ENCODE assay signal across 18 mouse cellular contexts in genomic region chrX:99504313-99504712, GRCm38 (mm10). TPM values are rescaled to one million over a fixed set of nuclear protein-coding genes. Genes with fewer than 3 reads are reported as not detected.
A peak's percentile ranks its signal among the peaks of the same experiment; 100 is the strongest.
DNase-seq lines count a peak whose midpoint lies in the region; ATAC-seq and TF ChIP-seq lines count a peak whose summit lies in the region.
"Had no signal": no experiment of that assay in that cellular context is flagged by ENCODE, and none has a peak within 500 bp of the region (broad histone marks: within the 10 kb centered on the region; RNA-seq: fewer than 3 reads in every experiment).

No protein-coding gene starts in this region.

- H3K9ac ChIP-seq in lung, postnatal 0 days (replicated peaks; ENCODE audit: low read depth): no peak overlapping the region
- H3K9ac ChIP-seq: embryonic facial prominence, embryonic 15.5 days; forebrain, embryonic 13.5 days; hindbrain, embryonic 13.5 days; intestine, embryonic 15.5 days; limb, embryonic 12.5 days; liver, embryonic 14.5 days; neural tube, embryonic 12.5 days had no signal

- intact Hi-C loops in heart, postnatal 14 days (cut with DNase I): no loop called here

- H3K9me3 ChIP-seq in lung, postnatal 0 days (ENCODE audit: low read length): no peaks in the 10 kb centered on the region
- H3K9me3 ChIP-seq: embryonic facial prominence, embryonic 15.5 days; forebrain, embryonic 13.5 days; hindbrain, embryonic 13.5 days; intestine, embryonic 15.5 days; limb, embryonic 12.5 days; neural tube, embryonic 12.5 days had no signal

- H3K27ac ChIP-seq in lung, postnatal 0 days (ENCODE audit: low read length): no peak overlapping the region
- H3K27ac ChIP-seq: embryonic facial prominence, embryonic 15.5 days; forebrain, embryonic 13.5 days; heart, adult 2 months; hindbrain, embryonic 13.5 days; intestine, embryonic 15.5 days; limb, embryonic 12.5 days; liver, embryonic 14.5 days; neural tube, embryonic 12.5 days had no signal

- DNase-seq in heart, adult 11 months: peak; percentile 95
- no peak for DNase-seq in heart, postnatal 14 days
- peak; percentile 38 for DNase-seq in ovary, postnatal 36 days (ENCODE audit: low spot score)
- DNase-seq in ovary, postnatal 10 days (ENCODE audit: low spot score): no peak
- DNase-seq in lung, postnatal 0 days (ENCODE audit: low spot score): peak; percentile 26
- DNase-seq in testis, postnatal 14 days (ENCODE audit: low spot score): peak; percentile 83
- DNase-seq in layer of hippocampus, postnatal 36 days: no peak
- no peak for DNase-seq in spleen, postnatal 14 days (ENCODE audit: low spot score in 2 of 2)
- DNase-seq: cerebellum, adult 9-10 months; spleen, adult 18-20 months had no signal

- no peaks in the 10 kb centered on the region for H3K36me3 ChIP-seq in lung, postnatal 0 days (ENCODE audit: insufficient read depth, low read length)
- H3K36me3 ChIP-seq: embryonic facial prominence, embryonic 15.5 days; hindbrain, embryonic 13.5 days; intestine, embryonic 15.5 days; limb, embryonic 12.5 days; neural tube, embryonic 12.5 days had no signal

- TF ChIP-seq CTCF in lung, postnatal 0 days (IDR thresholded peaks at IDR 0.05): no peak

- peak; percentile 87 for ATAC-seq in lung, postnatal 0 days
- ATAC-seq: forebrain, embryonic 13.5 days; intestine, embryonic 15.5 days had no signal

- no peak overlapping the region for H3K4me2 ChIP-seq in lung, postnatal 0 days (replicated peaks; ENCODE audit: low read depth, low read length)
- H3K4me2 ChIP-seq: embryonic facial prominence, embryonic 15.5 days; forebrain, embryonic 13.5 days; hindbrain, embryonic 13.5 days; intestine, embryonic 15.5 days; limb, embryonic 12.5 days; neural tube, embryonic 12.5 days had no signal

- 71% methylated on average over 4 of the region's 4 CpGs for WGBS in lung, postnatal 0 days

- H3K4me3 ChIP-seq in lung, postnatal 0 days (ENCODE audit: low read depth, low read length): no peak overlapping the region
- H3K4me3 ChIP-seq: embryonic facial prominence, embryonic 15.5 days; forebrain, embryonic 13.5 days; heart, adult 2 months; hindbrain, embryonic 13.5 days; intestine, embryonic 15.5 days; limb, embryonic 12.5 days; neural tube, embryonic 12.5 days had no signal

- no peak for TF ChIP-seq EP300 in lung, postnatal 0 days (IDR thresholded peaks at IDR 0.05)

- H3K27me3 ChIP-seq in lung, postnatal 0 days (replicated peaks; ENCODE audit: insufficient read depth, low read length): no peaks in the 10 kb centered on the region
- H3K27me3 ChIP-seq: neural tube, embryonic 12.5 days had no signal

- no peaks in the 10 kb centered on the region for H3K4me1 ChIP-seq in lung, postnatal 0 days (ENCODE audit: insufficient read depth, low read depth, low read length)
- H3K4me1 ChIP-seq: intestine, embryonic 15.5 days; neural tube, embryonic 12.5 days had no signal

RNA-seq across cellular contexts. Expression of gene Pja1, which starts 33.2 kb away (rescaled TPM):
- 10 to 100 TPM; 26.8 to 29.9 TPM for total RNA-seq in heart, postnatal 14 days (2021)
- polyA plus RNA-seq in lung, postnatal 0 days (2015; fragmentation: Nextera tagmentation; extraction: Ambion mirVana): 71.4 and 79.6 TPM in 2 replicates
- total RNA-seq in layer of hippocampus, postnatal 36 days (2021): 100 to 1,000 TPM; 192 to 211 TPM

Comparison
In these comparisons a context has a peak if more than half of its experiments do, and no peak if none do; other contexts are left out.
1. DNase-seq: peak in heart, adult 11 months (single experiment), ovary, postnatal 36 days (single experiment), lung, postnatal 0 days (single experiment) and testis, postnatal 14 days (single experiment); none in heart, postnatal 14 days (0 of 2), ovary, postnatal 10 days (single experiment), layer of hippocampus, postnatal 36 days (0 of 2) and spleen, postnatal 14 days (0 of 2).
2. RNA of gene Pja1, which starts 33.2 kb away (total RNA-seq): 192 to 211 TPM in layer of hippocampus, postnatal 36 days; 26.8 to 29.9 TPM in heart, postnatal 14 days; every median in the first group is over 4 times any median in the second.